14 mouse cellular contexts compared by ENCODE assay signal in genomic region chr5:139198779-139199178, GRCm38 (mm10). TPM values are rescaled to one million over a fixed set of nuclear protein-coding genes. Genes with fewer than 3 reads are reported as not detected.
A peak's percentile ranks its signal among the peaks of the same experiment; 100 is the strongest.
DNase-seq lines count a peak whose midpoint lies in the region; ATAC-seq and TF ChIP-seq lines count a peak whose summit lies in the region.
"Had no signal": no experiment of that assay in that cellular context is flagged by ENCODE, and none has a peak within 500 bp of the region (broad histone marks: within the 10 kb centered on the region; RNA-seq: fewer than 3 reads in every experiment).

No protein-coding gene starts in this region.

- ATAC-seq in kidney, embryonic 16.5 days (ENCODE audit: low FRiP score, low TSS enrichment): no peak
- ATAC-seq in liver, embryonic 14.5 days (ENCODE audit: insufficient read depth): no peak
- ATAC-seq: forebrain, embryonic 14.5 days had no signal

- no peaks in the 10 kb centered on the region for H3K9me3 ChIP-seq in kidney, embryonic 16.5 days (ENCODE audit: low read length)
- no peaks in the 10 kb centered on the region for H3K9me3 ChIP-seq in ES-Bruce4 (replicated peaks; ENCODE audit: control insufficient read depth, insufficient read depth, low read length, poor library complexity, severe bottlenecking)
- H3K9me3 ChIP-seq in liver, embryonic 14.5 days (ENCODE audit: control insufficient read depth, low read length): no peaks in the 10 kb centered on the region

- no peak for TF ChIP-seq POLR2A in ES-Bruce4 (IDR thresholded peaks at IDR 0.05; ENCODE audit: insufficient read depth, low read length)

- TF ChIP-seq EP300 in ES-Bruce4 (IDR thresholded peaks at IDR 0.05; ENCODE audit: insufficient read depth, low read depth, low read length): no peak
- no peak for TF ChIP-seq EP300 in liver, embryonic 14.5 days (IDR thresholded peaks at IDR 0.05; ENCODE audit: low read depth)

- intact Hi-C loops in left cerebral cortex, adult 2 months (cut with DNase I): no loop called here

- H3K27me3 ChIP-seq in kidney, embryonic 16.5 days (ENCODE audit: insufficient read depth, low read length): no peaks in the 10 kb centered on the region
- H3K27me3 ChIP-seq in ES-Bruce4 (ENCODE audit: control insufficient read depth, insufficient read depth, low read length, poor library complexity, severe bottlenecking): no peaks in the 10 kb centered on the region
- H3K27me3 ChIP-seq in liver, embryonic 14.5 days (ENCODE audit: control insufficient read depth, insufficient read depth, low read length): no peaks in the 10 kb centered on the region

- no peak overlapping the region for H3K4me3 ChIP-seq in kidney, embryonic 16.5 days (ENCODE audit: low read length)
- no peak overlapping the region for H3K4me3 ChIP-seq in ES-Bruce4 (ENCODE audit: low read depth, low read length)
- no peak overlapping the region for H3K4me3 ChIP-seq in liver, embryonic 14.5 days (ENCODE audit: insufficient read depth in 1 of 2, low read depth in 2 of 2, low read length in 2 of 2)
- no peak overlapping the region for H3K4me3 ChIP-seq in left cerebral cortex, adult 2 months
- H3K4me3 ChIP-seq: heart, adult 2 months had no signal

- peaks cover 20% of the 10 kb centered on the region for H3K4me1 ChIP-seq in kidney, embryonic 16.5 days (ENCODE audit: insufficient read depth, low read length)
- peaks cover 5% of the 10 kb centered on the region for H3K4me1 ChIP-seq in ES-Bruce4 (ENCODE audit: control insufficient read depth, insufficient read depth, low read length)
- H3K4me1 ChIP-seq in liver, embryonic 14.5 days (replicated peaks; ENCODE audit: control insufficient read depth in 2 of 2, insufficient read depth in 2 of 2, low read length in 1 of 2): peaks cover 60 to 65% of the 10 kb centered on the region in 2 experiments

- H3K36me3 ChIP-seq in kidney, embryonic 16.5 days (ENCODE audit: insufficient read depth, low read length): no peaks in the 10 kb centered on the region
- H3K36me3 ChIP-seq in ES-Bruce4 (ENCODE audit: control insufficient read depth, insufficient read depth, low read length, poor library complexity, severe bottlenecking): no peaks in the 10 kb centered on the region
- no peaks in the 10 kb centered on the region; the same call in 1 of the 2 replicates for H3K36me3 ChIP-seq in liver, embryonic 14.5 days (replicated peaks; ENCODE audit: control insufficient read depth, insufficient read depth, low read depth)

- no peak overlapping the region for H3K4me2 ChIP-seq in kidney, embryonic 16.5 days (replicated peaks; ENCODE audit: low read depth, low read length)
- peak overlapping the region; percentile 98; the same call in 1 of the 2 replicates for H3K4me2 ChIP-seq in liver, embryonic 14.5 days (ENCODE audit: low read depth)

- H3K9ac ChIP-seq in kidney, embryonic 16.5 days (replicated peaks; ENCODE audit: low read length): 0 out of 2 replicates have a peak overlapping the region, but pooled peaks have one; percentile 10
- no peak overlapping the region for H3K9ac ChIP-seq in ES-Bruce4 (ENCODE audit: low read depth, poor library complexity, severe bottlenecking)
- peak overlapping the region; percentile 78 for H3K9ac ChIP-seq in liver, embryonic 14.5 days (replicated peaks)

- TF ChIP-seq CTCF in ES-Bruce4 (IDR thresholded peaks at IDR 0.05; ENCODE audit: low read depth, low read length): no peak
- no peak for TF ChIP-seq CTCF in liver, embryonic 14.5 days (IDR thresholded peaks at IDR 0.05; ENCODE audit: low read depth)
- TF ChIP-seq CTCF in left cerebral cortex, adult 2 months (IDR thresholded peaks at IDR 0.05): no peak

- 91% methylated on average over 3 of the region's 3 CpGs for WGBS in kidney, embryonic 16.5 days
- WGBS in liver, embryonic 14.5 days (ENCODE audit: insufficient replicate concordance): 76% methylated on average over 3 of the region's 3 CpGs

- DNase-seq in kidney, postnatal 4 days: no peak
- DNase-seq in Muller cell, postnatal 12 days (ENCODE audit: inconsistent ontology term): peak; percentile 67
- no peak for DNase-seq in liver, embryonic 14.5 days (ENCODE audit: low read depth in 3 of 3, low spot score in 3 of 3)
- DNase-seq in left cerebral cortex, adult 2 months (ENCODE audit: extremely low spot score in 1 of 2, low spot score in 2 of 2): no peak
- no peak for DNase-seq in embryo, embryonic 10 days (ENCODE audit: low spot score)
- DNase-seq: cerebellum, postnatal 36 days; heart, adult 2 months; kidney, adult 18-20 months; kidney, postnatal 36 days; right cerebral cortex, postnatal 14 days had no signal

- no peak overlapping the region for H3K27ac ChIP-seq in kidney, embryonic 16.5 days (ENCODE audit: low read length)
- H3K27ac ChIP-seq in ES-Bruce4 (ENCODE audit: insufficient read depth, low read length): peak overlapping the region; percentile 99
- peak overlapping the region; percentile 82 for H3K27ac ChIP-seq in liver, embryonic 14.5 days
- no peak overlapping the region for H3K27ac ChIP-seq in left cerebral cortex, adult 2 months
- H3K27ac ChIP-seq: heart, adult 2 months had no signal

RNA-seq across cellular contexts. Expression of gene Sun1, which starts 1.7 kb away (rescaled TPM):
- 62.0 and 62.8 TPM in 2 replicates for polyA plus RNA-seq in kidney, embryonic 16.5 days (2015; fragmentation: Nextera tagmentation; extraction: Ambion mirVana)
- polyA plus RNA-seq in ES-Bruce4 (2011; ENCODE audit: insufficient read depth, insufficient read length, low read depth, missing spikeins): 74.1 and 84.2 TPM in 2 replicates
- polyA plus RNA-seq in liver, embryonic 14.5 days (2012; rRNA removed): 15.4 and 17.9 TPM in 2 replicates
- 19.9 and 21.2 TPM in 2 replicates for polyA plus RNA-seq in liver, embryonic 14.5 days (2014; fragmentation: Nextera tagmentation; extraction: Ambion mirVana)
- 100 to 1,000 TPM; 135 to 147 TPM for total RNA-seq in left cerebral cortex, adult 2 months (2021)

RNA-seq across cellular contexts. Expression of gene Dnaaf5, which starts 48.8 kb away (rescaled TPM):
- 7.2 and 9.1 TPM in 2 replicates for polyA plus RNA-seq in kidney, embryonic 16.5 days (2015; fragmentation: Nextera tagmentation; extraction: Ambion mirVana)
- 21.6 and 22.6 TPM in 2 replicates for polyA plus RNA-seq in ES-Bruce4 (2011; ENCODE audit: insufficient read depth, insufficient read length, low read depth, missing spikeins)
- 6.5 and 8.6 TPM in 2 replicates for polyA plus RNA-seq in liver, embryonic 14.5 days (2012; rRNA removed)
- 2.0 and 2.2 TPM in 2 replicates for polyA plus RNA-seq in liver, embryonic 14.5 days (2014; fragmentation: Nextera tagmentation; extraction: Ambion mirVana)
- total RNA-seq in left cerebral cortex, adult 2 months (2021): 1 to 10 TPM; 7.4 to 8.2 TPM

RNA-seq across cellular contexts. Expression of gene Prkar1b, which starts 49.0 kb away (rescaled TPM):
- 24.6 and 28.8 TPM in 2 replicates for polyA plus RNA-seq in kidney, embryonic 16.5 days (2015; fragmentation: Nextera tagmentation; extraction: Ambion mirVana)
- polyA plus RNA-seq in ES-Bruce4 (2011; ENCODE audit: insufficient read depth, insufficient read length, low read depth, missing spikeins): 8.2 and 9.4 TPM in 2 replicates
- polyA plus RNA-seq in liver, embryonic 14.5 days (2012; rRNA removed): 0.66 and 0.73 TPM in 2 replicates
- 0.44 and 1.7 TPM in 2 replicates for polyA plus RNA-seq in liver, embryonic 14.5 days (2014; fragmentation: Nextera tagmentation; extraction: Ambion mirVana)
- 100 to 1,000 TPM; 767 to 781 TPM for total RNA-seq in left cerebral cortex, adult 2 months (2021)
- total RNA-seq: hematopoietic stem cell, adult 5-6 weeks had no signal

RNA-seq across cellular contexts. Expression of gene Get4, which starts 53.3 kb away (rescaled TPM):
- polyA plus RNA-seq in kidney, embryonic 16.5 days (2015; fragmentation: Nextera tagmentation; extraction: Ambion mirVana): 148 and 161 TPM in 2 replicates
- polyA plus RNA-seq in ES-Bruce4 (2011; ENCODE audit: insufficient read depth, insufficient read length, low read depth, missing spikeins): 55.9 and 67.7 TPM in 2 replicates
- 48.6 and 56.8 TPM in 2 replicates for polyA plus RNA-seq in liver, embryonic 14.5 days (2012; rRNA removed)
- 107 and 118 TPM in 2 replicates for polyA plus RNA-seq in liver, embryonic 14.5 days (2014; fragmentation: Nextera tagmentation; extraction: Ambion mirVana)
- 10 to 100 TPM; 44.8 to 48.9 TPM for total RNA-seq in left cerebral cortex, adult 2 months (2021)

Comparison
In these comparisons a context has a peak if more than half of its experiments do, and no peak if none do; other contexts are left out.
1. H3K27ac ChIP-seq: peak in ES-Bruce4 (single experiment) and liver, embryonic 14.5 days (single experiment); none in kidney, embryonic 16.5 days (single experiment) and left cerebral cortex, adult 2 months (single experiment).